Mouse (Mus musculus) neural tube, embryonic 11.5 days (tissue): ENCODE data around the gene Maml2. TPM values are rescaled to one million over a fixed set of nuclear protein-coding genes. Genes with fewer than 3 reads are reported as not detected.

Experiments
- ATAC-seq: fragments of 200-750 bp; cut with Nextera tagmentation; 2 replicates; pipeline ENCODE4 v1.8.0; 2017; ENCODE audit warnings: moderate number of reproducible peaks, mild to moderate bottlenecking, moderate TSS enrichment, moderate library complexity; ENCODE audit not compliant: insufficient read depth, low FRiP score, low TSS enrichment
- DNase-seq: peaks from one replicate; pipeline ENCODE4 v3.0.0-alpha.2; 2015; ENCODE audit warnings: low spot score
- H3K27ac ChIP-seq: fragments of 300-500 bp; sonication (generic); 2 replicates; pipeline ENCODE4 v1.5.1; 2014; ENCODE audit warnings: low read depth, mild to moderate bottlenecking, low read length
- H3K27me3 ChIP-seq: fragments of 300-500 bp; sonication (generic); 2 replicates; pipeline ENCODE4 v1.6.1; 2014; ENCODE audit warnings: mild to moderate bottlenecking, low read length, mixed read lengths; ENCODE audit not compliant: control insufficient read depth, insufficient read depth
- H3K36me3 ChIP-seq: fragments of 300-500 bp; sonication (generic); 2 replicates; pipeline ENCODE4 v1.6.1; 2014; ENCODE audit warnings: mild to moderate bottlenecking, low read length, moderate library complexity, mixed read lengths; ENCODE audit not compliant: control insufficient read depth, insufficient read depth
- H3K4me1 ChIP-seq: fragments of 300-500 bp; sonication (generic); 2 replicates; pipeline ENCODE4 v1.6.1; 2014; ENCODE audit warnings: low read length, mixed read lengths; ENCODE audit not compliant: control insufficient read depth, insufficient read depth
- H3K4me2 ChIP-seq: fragments of 300-500 bp; sonication (generic); 2 replicates; pipeline ENCODE4 v1.6.1; 2014; ENCODE audit warnings: low read depth, mild to moderate bottlenecking, moderate library complexity
- H3K4me3 ChIP-seq: fragments of 300-500 bp; sonication (generic); 2 replicates; pipeline ENCODE4 v1.5.1; 2014; ENCODE audit warnings: low read depth, low read length
- H3K9ac ChIP-seq: fragments of 300-500 bp; sonication (generic); 2 replicates; pipeline ENCODE4 v1.6.1; 2014; ENCODE audit warnings: mild to moderate bottlenecking, low read length
- H3K9me3 ChIP-seq: fragments of 300-500 bp; sonication (generic); 2 replicates; pipeline ENCODE4 v1.6.1; 2016; ENCODE audit warnings: low read length; ENCODE audit not compliant: control insufficient read depth
- WGBS: fragments of 180-500 bp; shearing (Covaris S2); extraction: QIAGEN DNeasy Blood & Tissue Kit; methylation state at CpG from one replicate; pipeline ENCODE4 v1.1.7; 2014; 5-methylcytosine and 5-hydroxymethylcytosine counted together
- polyA plus RNA-seq: library from polyadenylated mRNA; unstranded; fragments of >200 nt; fragmentation: Nextera tagmentation; extraction: Ambion mirVana; gene quantifications from 2 replicates; pipeline ENCODE4 v1.2.1, GENCODE M21; 2014

Gene Maml2
- polyA plus RNA-seq, 1 experiment from 2014 or later, result 14.1 TPM

GRCm38 (mm10) chr9:13613325-13614268 lies 315.8 kb downstream of the Maml2 start:
- H3K4me3 ChIP-seq, result no peak overlapping the region
- no peak overlapping the region for H3K4me2 ChIP-seq
- H3K27me3 ChIP-seq, result no peaks in the 10 kb centered on the region
- no peak overlapping the region for H3K27ac ChIP-seq
- DNase-seq (peak; percentile 33), ATAC-seq (no peak; the same call in 1 of the 2 replicates)
- H3K9ac ChIP-seq, result no peak overlapping the region
- WGBS, result 43% methylated on average over 8 of the region's 8 CpGs
- H3K4me1 ChIP-seq, result peaks cover 18% of the 10 kb centered on the region
- H3K36me3 ChIP-seq, result no peaks in the 10 kb centered on the region
- H3K9me3 ChIP-seq, result no peaks in the 10 kb centered on the region

DNA sequence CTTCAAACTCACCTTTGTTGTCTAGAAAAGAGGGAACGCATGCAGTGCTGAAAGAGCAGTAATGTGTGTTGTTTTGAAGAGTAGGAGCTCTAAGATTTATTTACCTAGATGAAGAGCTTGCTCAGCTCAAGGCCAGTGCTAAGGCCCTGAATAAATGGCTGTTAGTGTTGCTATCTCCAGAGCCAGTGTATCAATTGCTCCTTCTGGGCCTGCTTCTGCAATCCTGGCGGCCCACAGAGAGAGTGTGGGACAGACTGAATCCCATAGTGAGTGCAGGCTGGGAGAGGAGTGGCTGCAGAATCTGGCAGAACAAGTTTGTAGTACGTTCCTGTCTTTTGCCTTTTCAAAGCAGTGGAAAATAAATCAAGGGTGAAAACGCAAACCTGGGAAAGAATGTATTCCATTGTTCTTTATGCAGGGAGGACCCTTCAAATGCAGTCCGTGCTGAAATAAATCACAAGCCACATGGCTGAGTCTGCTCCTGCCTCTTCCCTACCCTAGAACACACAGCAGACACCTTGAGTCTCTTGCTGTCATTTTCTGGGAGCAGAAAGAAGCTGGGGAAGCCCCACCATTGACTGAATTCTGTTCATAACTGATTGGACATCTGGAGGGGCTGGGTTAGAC lies 318.7 kb downstream of the Maml2 start:
- Histone ChIP-seq H3K9me3 (no peaks in the 10 kb centered on the region), H3K4me1 (peaks cover 18% of the 10 kb centered on the region), H3K4me2 (no peak overlapping the region), H3K36me3 (no peaks in the 10 kb centered on the region), H3K27me3 (no peaks in the 10 kb centered on the region), H3K4me3 (no peak overlapping the region), H3K27ac (no peak overlapping the region), H3K9ac (no peak overlapping the region)
- DNase-seq (no peak), ATAC-seq (no peak)
- 28% methylated on average over 5 of the region's 5 CpGs for WGBS

DNA sequence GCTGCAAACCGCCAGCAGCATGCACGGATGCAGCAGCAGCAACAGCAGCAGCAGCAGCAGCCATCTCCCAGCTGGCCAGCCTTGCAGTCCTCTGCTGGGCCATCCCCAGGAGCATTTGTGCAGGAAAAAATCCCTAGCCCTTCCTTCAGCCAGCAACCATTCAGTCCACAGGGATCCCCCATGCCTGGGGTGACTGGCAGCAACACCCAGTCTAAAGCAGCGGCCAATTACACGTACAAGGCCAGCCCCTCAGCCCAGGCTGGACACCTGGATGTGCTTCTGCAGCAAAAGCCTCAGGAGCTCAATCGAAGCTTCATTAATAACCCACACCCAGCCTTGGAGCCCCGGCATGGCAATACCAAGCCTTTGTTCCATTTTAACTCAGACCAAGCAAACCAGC lies 323.0 kb downstream of the Maml2 start:
- WGBS, result 84% methylated on average over 6 of the region's 6 CpGs
- H3K4me3 ChIP-seq, result no peak overlapping the region
- no peak overlapping the region for H3K4me2 ChIP-seq
- H3K9ac ChIP-seq, result no peak overlapping the region
- DNase-seq (no peak), ATAC-seq (no peak)
- peaks cover 9% of the 10 kb centered on the region; the same call in 1 of the 2 replicates for H3K4me1 ChIP-seq
- H3K27ac ChIP-seq, result no peak overlapping the region
- H3K36me3 ChIP-seq, result no peaks in the 10 kb centered on the region
- no peaks in the 10 kb centered on the region for H3K27me3 ChIP-seq
- no peaks in the 10 kb centered on the region for H3K9me3 ChIP-seq

DNA sequence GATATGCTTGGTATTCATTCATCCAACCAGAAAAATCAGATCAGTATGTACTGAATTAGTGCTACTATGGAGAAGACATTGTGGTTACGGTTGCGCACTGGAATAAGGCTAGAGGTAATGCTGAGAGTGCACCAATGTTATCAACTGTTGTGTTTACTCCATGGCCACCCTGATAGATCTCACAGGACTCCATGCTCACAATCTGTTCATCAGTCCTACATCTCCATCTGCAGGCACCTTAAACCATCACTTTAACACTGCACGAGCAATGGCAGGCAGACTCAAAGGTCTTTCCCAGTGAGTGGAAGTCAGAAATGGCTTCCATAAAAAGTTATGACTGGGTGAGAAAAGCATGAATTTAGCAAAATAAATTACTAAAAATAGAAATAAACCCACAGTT lies 324.2 kb downstream of the Maml2 start:
- DNase-seq, result no peak
- ATAC-seq, result no peak
- Histone ChIP-seq H3K9me3 (no peaks in the 10 kb centered on the region), H3K36me3 (no peaks in the 10 kb centered on the region), H3K27me3 (no peaks in the 10 kb centered on the region), H3K9ac (no peak overlapping the region), H3K4me3 (no peak overlapping the region), H3K27ac (no peak overlapping the region), H3K4me2 (no peak overlapping the region), H3K4me1 (peaks cover 6% of the 10 kb centered on the region)
- WGBS, result 94% methylated on average over 3 of the region's 3 CpGs

- Histone ChIP-seq H3K27me3 (no peaks in the 10 kb centered on the region), H3K4me2 (no peak overlapping the region), H3K36me3 (no peaks in the 10 kb centered on the region), H3K4me3 (no peak overlapping the region), H3K9ac (no peak overlapping the region), H3K4me1 (peaks cover 5% of the 10 kb centered on the region), H3K9me3 (no peaks in the 10 kb centered on the region), H3K27ac (no peak overlapping the region)
- 89% methylated on average over 4 of the region's 5 CpGs for WGBS
- DNase-seq (no peak), ATAC-seq (no peak)
Measured at GRCm38 (mm10) chr9:13622426-13622825, 324.7 kb downstream of the Maml2 start.

DNA sequence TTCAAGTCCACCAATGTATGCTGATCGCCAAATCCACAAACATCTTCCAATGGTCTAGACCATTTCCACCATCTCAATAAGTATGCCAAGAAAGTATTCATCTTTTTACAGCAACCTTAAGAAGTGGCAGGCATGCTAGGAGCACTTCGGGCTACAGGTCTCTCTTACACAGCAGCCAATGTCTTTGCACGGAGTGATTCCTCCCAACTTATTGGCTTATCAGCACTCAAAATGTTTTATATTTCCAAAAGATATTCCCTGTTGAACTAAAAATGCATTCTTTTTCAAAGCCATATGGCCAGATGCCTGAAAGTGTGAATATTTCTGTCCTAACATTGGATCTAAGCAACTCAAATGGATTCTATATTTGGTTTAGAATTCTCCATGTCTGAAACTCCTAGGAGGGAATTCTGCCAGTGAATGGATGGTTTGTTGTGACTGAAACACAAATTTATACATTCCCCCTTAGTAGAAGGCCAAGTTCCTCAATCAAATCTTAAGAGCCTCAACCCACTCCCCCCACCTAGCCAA lies 326.2 kb downstream of the Maml2 start:
- H3K27me3 ChIP-seq, result no peaks in the 10 kb centered on the region
- H3K27ac ChIP-seq, result no peak overlapping the region
- H3K4me3 ChIP-seq, result no peak overlapping the region
- H3K36me3 ChIP-seq, result no peaks in the 10 kb centered on the region
- 92% methylated on average over 3 of the region's 3 CpGs for WGBS
- ATAC-seq (no peak), DNase-seq (no peak)
- H3K4me1 ChIP-seq, result peaks cover 5% of the 10 kb centered on the region
- no peak overlapping the region for H3K9ac ChIP-seq
- H3K4me2 ChIP-seq, result no peak overlapping the region
- H3K9me3 ChIP-seq, result no peaks in the 10 kb centered on the region

DNA sequence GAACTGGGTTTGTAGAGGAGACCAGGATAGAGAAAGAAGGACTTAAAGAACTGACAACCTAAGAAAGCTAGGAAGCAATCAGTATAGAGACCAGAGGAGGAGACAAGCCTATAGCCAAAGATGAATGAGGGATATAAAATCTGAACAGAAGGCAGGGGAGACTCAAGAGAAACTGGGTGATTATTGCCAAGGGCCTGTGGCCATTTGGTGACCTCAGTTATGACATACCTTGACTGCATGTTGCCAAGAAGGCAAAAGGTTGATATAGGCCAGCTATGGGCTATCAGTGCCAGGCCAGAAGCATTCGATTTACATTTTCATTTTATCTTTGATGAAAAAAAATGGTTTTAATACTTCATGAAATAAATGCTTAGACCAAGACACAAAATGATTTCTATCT lies 327.0 kb downstream of the Maml2 start:
- H3K27ac ChIP-seq, result no peak overlapping the region
- DNase-seq (no peak), ATAC-seq (no peak)
- 96% methylated on average over 1 of the region's 1 CpGs for WGBS
- H3K9me3 ChIP-seq, result no peaks in the 10 kb centered on the region
- no peaks in the 10 kb centered on the region for H3K36me3 ChIP-seq
- no peak overlapping the region for H3K4me3 ChIP-seq
- H3K4me2 ChIP-seq, result no peak overlapping the region
- H3K9ac ChIP-seq, result no peak overlapping the region
- H3K4me1 ChIP-seq, result peaks cover 5% of the 10 kb centered on the region
- H3K27me3 ChIP-seq, result no peaks in the 10 kb centered on the region

GRCm38 (mm10) chr9:13625215-13625614 lies 327.5 kb downstream of the Maml2 start:
- Histone ChIP-seq H3K9me3 (no peaks in the 10 kb centered on the region), H3K4me3 (no peak overlapping the region), H3K27me3 (no peaks in the 10 kb centered on the region), H3K4me2 (no peak overlapping the region), H3K36me3 (no peaks in the 10 kb centered on the region), H3K9ac (no peak overlapping the region), H3K27ac (no peak overlapping the region), H3K4me1 (peaks cover 5% of the 10 kb centered on the region)
- no peak for ATAC-seq
- WGBS, result 93% methylated on average over 3 of the region's 3 CpGs
- no peak for DNase-seq
